Mouse (Mus musculus) urinary bladder, postnatal 25 days (tissue): ENCODE measurements around the gene Sapcd1.
A peak's percentile ranks its signal among the peaks of the same experiment; 100 is the strongest.
"Not testable (repeated sequence)": the region's sequence is repeated elsewhere in the genome, so short reads cannot be mapped to it uniquely, and the experiment has no call there.

ENCODE experiments used
- DNase-seq: peaks from one replicate; pipeline ENCODE4 v3.0.0; 2022; ENCODE audit warnings: low spot score

Sapcd1 gene

DNA sequence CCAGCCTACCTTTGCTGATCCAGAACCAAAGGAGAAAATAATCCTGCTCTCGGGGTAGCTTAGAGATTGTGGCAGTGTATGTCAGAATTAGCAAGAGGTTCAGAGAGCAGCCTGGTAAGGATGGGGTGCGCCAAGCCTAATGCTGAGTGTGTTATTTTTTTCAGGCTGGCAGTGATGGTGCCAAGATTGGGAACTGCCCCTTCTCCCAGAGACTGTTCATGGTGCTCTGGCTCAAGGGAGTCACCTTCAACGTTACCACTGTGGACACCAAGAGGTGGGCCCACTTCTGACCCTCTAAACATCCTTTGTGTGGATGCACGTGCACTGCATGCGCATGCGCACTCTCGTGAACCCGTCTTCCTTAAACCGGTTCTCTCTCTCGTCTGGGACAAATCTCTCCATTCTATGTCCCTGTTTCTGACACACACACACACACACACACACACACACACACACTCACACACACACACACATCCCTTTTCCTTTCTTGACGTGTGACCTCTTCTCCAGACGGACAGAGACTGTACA is 24.5 kb upstream of the Sapcd1 start:
- DNase-seq: no peak

- peak; percentile 53 for DNase-seq
These were observed 23.6 kb upstream of the Sapcd1 start for GRCm38 (mm10) chr17:35051156-35052086.

DNA sequence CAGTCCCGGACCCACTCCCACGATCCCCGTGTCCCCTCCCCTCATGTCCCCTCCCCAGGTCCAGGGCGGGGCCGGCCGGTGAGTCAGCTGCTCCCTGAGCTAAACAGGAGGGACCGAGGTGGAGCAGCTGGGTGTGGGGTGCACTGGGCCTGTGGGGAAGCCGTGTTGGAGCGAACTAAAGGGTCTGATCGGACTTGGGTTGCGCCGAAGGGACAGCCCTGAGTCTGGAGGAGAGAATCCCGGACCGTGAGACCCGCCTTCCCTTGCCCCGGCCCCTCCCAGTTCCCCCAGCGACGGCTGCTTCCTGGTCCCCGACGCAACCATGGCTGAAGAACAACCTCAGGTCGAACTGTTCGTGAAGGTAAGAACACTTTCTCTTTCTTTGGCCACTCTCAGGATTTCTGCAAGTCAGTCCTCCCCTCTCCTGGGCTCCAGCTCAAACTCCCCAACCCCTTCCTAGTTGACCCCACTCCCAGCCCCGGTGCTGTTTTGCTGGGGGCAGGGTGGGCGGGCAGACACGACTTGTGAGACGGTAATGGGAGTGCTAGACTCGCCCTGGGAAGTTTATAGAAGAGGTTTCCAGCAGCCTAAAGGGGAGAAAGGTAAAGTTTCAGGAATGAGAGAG is 22.4 kb upstream of the Sapcd1 start:
- peak; percentile 67 for DNase-seq

DNA sequence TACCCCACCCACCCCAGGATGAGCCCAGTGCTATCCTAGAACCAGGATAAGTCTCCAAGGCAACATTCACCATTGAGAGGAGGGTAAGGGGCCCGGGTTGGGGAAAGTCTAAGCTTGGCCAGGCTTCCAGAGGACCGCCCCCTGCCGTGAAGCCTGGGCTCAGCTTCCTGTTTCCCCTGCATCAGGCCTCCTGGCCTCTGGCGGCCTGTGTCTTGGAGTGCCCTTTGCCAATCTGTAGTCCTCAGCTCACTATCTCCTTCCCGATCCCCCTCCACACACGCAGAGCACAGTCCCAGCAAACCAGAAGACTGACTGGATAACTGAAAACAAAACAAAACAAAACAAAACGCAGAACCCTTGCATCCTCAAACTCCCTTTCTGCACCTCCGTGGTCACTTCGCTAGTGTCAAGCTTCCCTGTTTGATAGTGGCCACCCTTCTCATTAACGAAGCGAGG is 21.8 kb upstream of the Sapcd1 start, which contains the start of gene Clic1:
Gene Clic1, plus strand, starts transcription at position 406 of the 456 bp plus-strand sequence.
- DNase-seq: no peak

DNA sequence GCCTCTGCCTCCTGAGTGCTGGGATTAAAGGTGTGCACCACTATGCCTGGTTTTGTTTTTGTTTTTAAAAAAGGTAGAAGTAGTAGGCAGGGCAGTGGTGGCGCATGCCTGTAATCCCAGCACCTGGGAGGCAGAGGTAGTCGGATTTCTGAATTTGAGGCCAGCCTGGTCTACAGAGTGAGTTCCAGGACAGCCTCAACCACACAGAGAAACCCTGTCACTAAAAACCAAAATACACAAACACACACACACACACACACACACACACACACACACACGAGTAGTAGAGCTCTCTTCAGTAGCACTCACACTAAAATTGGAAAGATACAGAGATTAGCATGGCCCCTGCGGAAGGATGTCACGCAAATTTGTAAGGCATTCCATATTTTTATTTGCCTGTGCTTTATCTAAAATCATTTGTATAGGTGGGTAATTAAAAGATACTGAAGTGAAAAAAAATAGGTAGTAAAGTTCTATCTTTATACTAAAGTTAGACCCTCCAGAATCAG is 21.2 kb upstream of the Sapcd1 start:
- DNase-seq: no peak

- no peak for DNase-seq
These were observed 20.5 kb upstream of the Sapcd1 start for GRCm38 (mm10) chr17:35048149-35048931.

DNA sequence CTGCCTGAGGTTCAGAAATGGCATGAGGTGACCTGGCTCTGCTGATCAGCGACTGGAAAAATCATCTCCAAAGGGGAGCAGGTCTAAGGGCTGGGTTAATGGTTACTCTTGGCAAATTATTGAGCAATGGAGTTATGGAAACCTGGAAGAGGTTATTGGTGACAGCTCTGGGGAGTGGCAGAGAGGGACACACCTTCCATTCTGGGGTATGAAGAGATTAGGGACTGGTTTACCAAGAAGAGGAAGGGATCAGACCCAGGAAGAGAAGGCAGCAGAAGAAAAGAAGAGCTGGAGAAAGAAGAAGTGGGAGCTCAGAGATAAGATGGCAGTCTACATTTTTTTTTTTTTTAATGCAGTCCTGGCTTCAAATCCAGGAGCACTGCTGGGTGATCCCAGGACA is 19.9 kb upstream of the Sapcd1 start:
- no peak for DNase-seq

DNA sequence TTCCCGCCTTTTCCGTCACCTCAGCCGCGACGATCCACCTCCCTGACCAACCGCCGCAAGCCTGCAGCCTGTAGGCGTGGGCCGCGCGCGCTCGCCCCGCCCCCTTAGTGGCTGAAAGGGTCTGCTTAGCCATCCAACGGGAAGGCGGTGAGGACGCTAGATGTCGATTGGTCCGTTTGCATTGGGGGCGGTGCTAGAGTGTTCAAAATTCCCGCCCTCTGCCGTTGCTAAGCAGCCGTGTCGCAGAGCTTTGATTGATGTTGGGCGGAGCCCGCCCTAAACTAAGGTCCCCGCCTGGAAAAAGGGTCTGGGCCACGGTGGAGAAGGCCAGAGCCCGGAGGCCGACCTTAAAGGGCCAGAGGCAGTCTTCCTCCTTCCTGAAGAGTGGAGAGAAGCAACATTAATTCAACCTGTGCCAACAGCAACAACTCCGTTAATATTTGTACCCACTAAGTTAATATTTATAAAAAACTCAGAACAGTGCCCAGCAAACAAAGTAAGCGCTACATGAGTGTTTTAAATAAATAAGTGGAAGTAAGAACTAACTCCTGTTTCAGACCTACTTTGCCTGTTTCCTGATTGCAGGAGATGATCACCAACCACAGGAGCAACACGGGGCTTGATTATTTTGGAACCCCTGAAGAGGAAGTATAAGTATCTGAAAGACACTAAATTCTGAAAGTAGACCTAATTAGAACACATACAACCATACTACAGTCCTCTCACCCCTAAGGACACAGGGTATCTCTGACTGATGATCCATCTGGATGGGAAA is 19.1 kb upstream of the Sapcd1 start, which contains the start of gene Msh5:
Gene Msh5, minus strand, starts transcription at position 65 of the 775 bp plus-strand sequence.
- peak; percentile 94 for DNase-seq

- DNase-seq: no peak
These were observed 18.2 kb upstream of the Sapcd1 start for GRCm38 (mm10) chr17:35045807-35046680.

DNA sequence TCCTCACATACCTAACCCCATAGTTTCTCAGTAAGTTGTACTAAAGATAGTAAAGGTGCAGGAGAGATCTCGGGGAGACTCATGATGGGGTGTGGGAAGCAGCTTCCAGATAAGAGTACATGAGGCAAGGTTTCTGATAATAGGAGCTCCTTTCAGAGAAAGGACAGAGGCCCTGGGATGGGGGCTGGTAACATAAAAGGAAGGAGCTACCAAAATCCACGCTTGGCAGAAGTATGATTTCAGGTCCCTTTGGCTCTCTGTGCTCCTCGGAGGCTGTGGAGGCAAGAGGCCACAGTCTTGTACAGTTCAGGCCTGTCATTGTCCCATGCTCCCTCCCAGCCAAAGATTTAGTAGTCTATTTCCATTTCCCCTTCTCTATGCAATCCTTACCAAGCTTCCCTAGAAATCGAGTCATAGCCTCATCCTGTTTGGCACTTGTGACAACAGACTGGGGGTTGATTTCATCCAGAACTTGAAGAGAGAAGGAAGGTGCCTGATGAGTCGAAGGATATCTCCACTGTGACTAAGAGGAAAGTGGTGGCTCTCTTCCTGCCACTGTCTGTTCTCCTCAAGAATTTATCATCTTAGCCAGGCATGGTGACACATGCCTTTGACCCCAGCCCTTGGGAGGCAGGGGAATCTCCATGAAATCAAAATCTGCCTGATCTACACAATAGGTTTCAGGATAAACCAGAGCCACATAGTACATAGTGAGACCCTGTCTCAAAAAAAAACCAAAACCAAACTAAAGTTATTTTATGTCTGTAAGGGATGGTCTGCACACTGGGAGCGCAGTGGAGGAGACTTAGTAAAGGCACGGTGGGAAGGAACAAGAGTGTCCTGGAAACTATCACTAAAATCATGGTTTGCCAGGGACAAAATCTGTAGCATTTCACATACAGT is 17.3 kb upstream of the Sapcd1 start:
- DNase-seq: no peak

DNA sequence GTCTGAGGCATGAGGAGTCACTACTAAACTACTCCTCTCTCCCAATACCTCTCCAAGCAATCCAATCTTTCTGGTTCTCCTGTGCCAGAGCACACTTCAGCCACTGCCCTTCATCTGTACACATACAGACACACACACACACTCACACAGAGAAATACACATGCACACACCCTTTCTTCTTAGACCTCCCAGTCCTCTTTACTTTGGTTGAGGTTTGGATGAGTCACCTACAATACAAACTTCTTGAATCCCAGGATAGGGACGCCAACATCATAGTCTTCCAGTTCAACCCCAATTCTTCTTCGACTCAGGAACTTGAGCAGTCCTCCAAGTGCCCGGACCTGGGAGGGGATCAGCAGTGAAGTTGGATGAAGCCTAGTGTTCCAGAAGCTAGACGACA is 16.0 kb upstream of the Sapcd1 start:
- no peak for DNase-seq

DNA sequence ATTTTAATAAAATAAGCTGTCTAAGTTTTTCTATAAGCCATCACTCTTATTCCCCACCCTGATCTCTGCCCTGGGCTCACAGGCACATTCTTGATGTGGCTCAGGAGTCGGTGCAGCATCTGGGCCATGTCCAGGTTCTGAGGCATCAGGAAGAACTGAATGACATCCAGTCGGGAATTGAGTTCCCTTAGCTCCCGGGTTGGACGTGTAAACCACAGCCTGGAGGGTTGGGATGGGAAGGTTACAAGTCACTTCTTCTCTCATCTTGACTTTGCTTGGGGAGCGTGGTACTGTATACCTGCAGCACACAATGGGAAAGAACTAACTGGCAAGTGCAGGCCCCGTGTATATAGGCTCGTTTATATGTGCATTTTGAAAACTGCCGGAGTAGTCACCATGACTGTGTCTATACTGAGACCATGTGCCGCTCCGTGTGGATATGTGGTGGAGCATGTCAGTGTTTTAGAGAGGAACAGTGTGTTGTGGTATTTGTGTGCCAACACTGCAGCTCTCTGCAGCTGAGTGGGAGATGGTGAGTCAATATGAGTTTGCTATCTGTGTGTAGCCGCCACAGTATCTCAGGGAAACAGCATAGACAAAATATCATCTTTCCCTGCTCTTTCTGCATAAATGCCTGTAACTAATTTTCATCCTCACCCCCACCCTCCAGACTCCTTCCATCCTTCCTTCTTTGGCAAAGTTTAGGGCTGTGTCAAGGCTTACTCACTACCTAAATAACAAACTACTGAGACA is 11.5 kb upstream of the Sapcd1 start:
- no peak for DNase-seq

- DNase-seq: no peak
These were observed 7.1 kb upstream of the Sapcd1 start for GRCm38 (mm10) chr17:35034896-35035295.

DNA sequence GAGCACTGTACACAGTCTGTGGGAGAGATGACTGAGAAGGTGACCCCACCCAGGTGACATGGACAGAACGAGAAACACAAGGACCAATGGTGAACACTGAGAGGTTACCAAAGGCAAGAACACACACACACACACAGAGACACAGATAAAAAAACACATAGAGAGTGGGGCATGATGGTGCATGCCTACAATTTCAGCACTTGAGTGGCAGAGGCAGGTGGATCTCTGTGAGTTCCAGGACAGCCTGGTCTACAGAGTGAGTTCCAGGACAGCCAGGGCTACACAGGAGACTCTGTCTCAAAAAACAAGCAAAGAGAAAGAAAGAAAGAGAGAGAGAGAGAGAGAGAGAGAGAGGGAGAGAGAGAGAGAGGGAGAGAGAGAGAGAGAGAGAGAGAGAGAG is 5.9 kb upstream of the Sapcd1 start:
- DNase-seq: not testable (repeated sequence)

- no peak for DNase-seq
These were observed 4.6 kb upstream of the Sapcd1 start for GRCm38 (mm10) chr17:35032323-35032870.

DNA sequence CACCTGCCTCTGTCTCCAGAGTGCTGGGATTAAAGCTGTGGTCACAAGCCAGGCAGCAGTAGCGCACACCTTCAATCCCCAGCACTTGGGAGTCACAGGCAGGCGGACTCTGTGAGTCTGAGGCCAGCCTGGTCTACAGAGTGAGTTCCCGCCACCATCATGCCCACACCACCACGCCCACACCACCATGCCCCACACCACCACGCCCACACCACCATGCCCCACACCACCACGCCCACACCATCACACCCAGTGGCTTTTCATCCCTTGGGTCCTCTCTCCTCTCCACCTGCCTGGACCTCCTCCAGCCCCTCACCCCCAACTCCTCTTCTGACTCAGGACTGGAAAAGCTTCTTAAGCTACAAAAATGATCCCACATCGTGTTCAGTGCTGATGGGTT is 4.1 kb upstream of the Sapcd1 start:
- no peak for DNase-seq

DNA sequence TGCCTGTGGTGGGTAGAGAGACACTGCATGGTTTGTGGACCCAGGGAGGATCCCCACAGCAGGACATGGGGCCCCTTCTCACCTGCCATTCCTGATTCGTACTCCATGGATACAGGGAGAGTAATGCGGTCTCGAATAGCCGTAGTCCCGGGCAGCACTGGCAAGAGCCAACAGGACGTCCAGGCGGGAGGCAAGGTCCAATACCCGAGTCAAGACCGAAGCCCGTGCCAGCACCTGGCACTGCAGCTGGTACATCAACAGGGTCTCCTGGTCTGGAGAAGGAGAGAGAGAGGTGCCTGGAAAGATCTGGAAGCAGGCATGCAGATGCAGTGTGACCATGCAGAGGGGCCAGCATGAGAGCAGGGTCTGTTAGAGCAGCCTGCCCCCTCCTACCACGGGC is 3.5 kb upstream of the Sapcd1 start:
- no peak for DNase-seq
